Mouse (Mus musculus) neural tube, embryonic 10.5 days (tissue): ENCODE measurements around the gene 9330182L06Rik.
A peak's percentile ranks its signal among the peaks of the same experiment; 100 is the strongest.

Source experiments
- DNase-seq: peaks from one replicate; pipeline ENCODE4 v3.0.0-alpha.2; 2017; ENCODE audit warnings: low spot score; ENCODE audit errors: extremely low spot score

Gene 9330182L06Rik

GRCm38 (mm10) chr5:9265586-9266279, at the start of gene 9330182L06Rik:
9330182L06Rik (plus strand) TSS chr5:9266118.
- no peak for DNase-seq

DNA sequence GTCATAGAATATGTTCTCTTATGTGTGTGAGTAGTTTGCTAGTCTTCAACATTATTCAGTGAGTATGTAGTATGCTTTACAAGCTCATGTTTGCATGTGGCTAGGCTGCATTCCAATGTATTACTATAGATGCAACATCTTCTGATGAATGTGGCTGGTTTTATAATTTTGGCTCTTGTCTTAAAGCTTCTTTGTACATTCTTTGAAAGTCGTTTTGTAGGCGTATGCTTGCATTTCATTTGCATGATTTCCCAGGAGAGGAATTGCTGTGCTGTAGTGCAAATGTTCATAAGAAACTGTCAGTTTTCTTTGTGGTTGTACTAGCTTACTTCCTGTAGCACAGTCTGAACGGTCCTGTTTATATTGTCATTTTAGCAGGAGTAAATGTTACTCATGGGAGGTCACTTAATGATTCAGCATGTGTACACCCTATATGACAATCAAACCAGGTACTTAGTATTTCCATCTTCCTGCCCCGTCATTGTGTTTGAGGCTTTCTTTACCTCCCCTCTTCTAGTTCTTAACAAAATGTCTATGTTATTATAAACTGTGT, 38.4 kb upstream of the 9330182L06Rik start:
- DNase-seq: no peak

DNA sequence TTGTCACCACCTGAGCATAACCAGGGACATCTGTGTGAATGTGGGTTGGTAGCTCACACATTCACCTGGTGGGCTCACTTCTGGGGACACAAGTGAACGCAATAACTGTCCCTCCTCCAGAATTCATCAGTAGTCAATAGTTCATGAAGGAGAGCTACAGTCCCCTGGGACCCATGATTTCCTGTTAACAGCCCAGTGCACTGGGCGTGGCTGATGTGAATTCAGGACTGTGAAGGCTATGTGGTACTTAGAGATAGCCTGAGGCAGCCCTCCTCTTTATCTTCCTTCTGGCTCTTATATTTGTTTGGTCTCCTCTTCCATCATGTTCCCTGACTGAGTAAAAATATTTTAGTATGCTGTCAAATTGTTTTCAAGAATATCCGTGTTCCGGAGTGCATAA, 1.6 kb upstream of the 9330182L06Rik start:
- no peak for DNase-seq

DNA sequence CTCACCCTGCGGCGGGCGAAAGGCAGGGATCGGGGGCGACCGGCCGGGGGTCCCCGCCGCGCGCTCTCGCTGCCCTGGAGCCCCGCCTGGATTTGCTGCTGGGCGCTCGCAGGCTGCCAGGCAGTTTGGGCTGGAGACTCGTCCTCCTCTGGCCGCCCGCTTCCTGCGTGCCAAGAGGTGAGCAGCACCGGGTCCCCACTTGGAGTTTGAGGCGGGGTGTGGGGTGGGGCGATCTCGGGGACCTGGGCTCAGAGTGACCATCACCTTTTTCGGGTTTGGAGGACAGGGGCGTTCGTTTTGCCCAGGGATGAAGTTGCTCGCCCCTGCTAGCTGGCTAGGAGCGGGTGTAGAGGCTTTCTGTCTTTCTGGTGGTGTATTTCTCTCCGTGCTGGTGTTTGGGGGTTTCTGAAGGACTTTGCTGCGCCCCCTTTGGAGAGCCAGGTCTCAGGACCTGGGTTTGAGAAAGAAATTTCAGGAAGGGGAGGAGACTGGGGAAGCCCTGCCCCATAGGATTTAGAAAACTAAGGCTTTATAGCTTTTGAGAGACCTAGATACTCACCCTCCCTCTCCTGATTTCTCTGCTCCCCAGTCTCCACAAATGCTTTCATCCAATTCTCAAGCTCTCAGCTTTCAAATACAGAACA, 484 bp downstream of the 9330182L06Rik start:
- peak; percentile 78 for DNase-seq

- DNase-seq: no peak
These were observed 3.7 kb downstream of the 9330182L06Rik start for GRCm38 (mm10) chr5:9269666-9270065.

DNA sequence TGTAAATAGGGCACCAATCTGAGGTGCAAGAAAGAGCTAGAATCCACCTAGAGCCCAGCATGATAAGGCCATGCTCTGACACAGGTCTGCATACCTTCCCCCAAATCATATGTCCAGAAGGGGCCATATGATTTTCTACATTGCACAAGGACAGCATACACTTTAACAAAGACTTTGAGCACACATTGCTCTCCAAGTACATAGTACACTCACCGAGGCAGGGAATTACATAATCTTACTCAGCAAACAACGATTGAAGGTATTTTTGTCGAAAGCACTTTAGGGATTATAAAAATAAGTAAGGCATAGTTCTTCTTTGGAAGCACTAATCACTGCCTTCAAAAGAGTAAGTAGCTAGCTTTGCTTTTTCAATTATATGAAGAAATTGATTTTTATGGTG, 7.1 kb downstream of the 9330182L06Rik start:
- no peak for DNase-seq

DNA sequence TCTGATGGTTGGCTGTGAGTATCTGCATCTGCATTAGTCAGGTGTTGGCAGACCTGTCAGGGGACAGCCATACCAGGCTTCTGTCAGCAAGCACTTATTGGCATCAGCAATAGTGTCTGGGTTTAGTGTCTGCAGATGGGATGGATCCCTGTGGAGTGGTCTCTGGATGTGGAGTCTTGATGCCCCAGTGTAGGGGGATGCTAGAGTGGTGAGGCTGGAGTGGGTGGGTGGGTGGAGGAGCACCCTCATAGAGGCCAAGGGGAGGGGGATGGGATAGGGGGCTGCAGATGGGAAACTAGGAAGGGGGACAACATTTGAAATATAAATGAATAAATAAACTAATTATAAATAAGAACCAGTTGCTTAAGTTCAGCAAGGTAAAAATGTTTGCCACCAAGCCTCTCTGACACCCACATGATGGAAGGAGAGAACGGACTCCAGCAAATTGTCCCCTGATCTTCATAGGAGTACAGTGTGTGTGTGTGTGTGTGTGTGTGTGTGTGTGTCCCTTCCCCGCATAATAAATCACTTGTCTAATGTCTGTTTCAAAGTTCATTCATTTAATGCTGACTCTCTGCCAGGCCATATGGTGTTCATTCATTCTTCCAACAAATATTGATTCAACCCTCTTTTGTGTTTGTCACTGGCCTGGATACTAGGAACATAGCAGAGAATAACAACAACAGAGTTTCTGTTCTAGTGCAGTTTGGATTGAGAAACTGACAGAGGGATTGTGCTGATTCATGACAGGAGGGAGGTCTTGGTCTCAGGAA, 30.0 kb downstream of the 9330182L06Rik start:
- DNase-seq: no peak

GRCm38 (mm10) chr5:9296550-9296928, 30.6 kb downstream of the 9330182L06Rik start:
- no peak for DNase-seq

- DNase-seq: no peak
These were observed 60.9 kb downstream of the 9330182L06Rik start for GRCm38 (mm10) chr5:9326863-9327262.

- no peak for DNase-seq
These were observed 61.6 kb downstream of the 9330182L06Rik start for GRCm38 (mm10) chr5:9327528-9327927.

GRCm38 (mm10) chr5:9338756-9339510, 73.0 kb downstream of the 9330182L06Rik start:
- no peak for DNase-seq

DNA sequence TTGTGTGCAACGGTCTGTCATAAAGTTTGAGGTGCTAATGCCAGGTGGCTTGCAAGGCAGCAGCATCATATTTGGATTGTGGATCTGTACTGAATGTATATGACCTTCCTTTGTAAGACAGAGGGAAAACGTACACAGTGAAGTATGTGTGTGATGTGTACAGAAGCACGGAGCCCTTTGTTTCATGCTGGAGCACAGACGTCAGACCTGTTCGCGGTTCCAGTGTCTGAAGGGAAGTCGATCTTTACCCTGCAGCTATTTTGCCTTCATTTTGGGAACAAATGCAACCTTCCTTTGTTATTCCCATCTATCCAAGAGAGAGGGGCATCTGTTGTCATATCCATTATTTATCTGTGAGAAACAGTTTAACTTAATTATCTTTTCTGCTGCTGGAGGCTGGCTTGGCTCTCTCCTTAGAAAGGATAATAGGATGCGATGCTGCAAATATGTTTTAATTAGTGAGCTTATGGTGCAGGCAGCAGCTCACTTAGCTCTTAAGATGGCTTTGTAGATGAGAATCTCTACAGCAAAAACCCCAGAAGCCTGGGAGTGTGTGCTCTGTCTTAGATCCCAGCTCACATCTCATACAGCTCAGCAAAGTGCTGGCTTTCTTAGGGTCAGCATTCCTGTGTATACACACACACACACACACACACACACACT, 73.7 kb downstream of the 9330182L06Rik start:
- no peak for DNase-seq

- no peak for DNase-seq
These were observed 78.7 kb downstream of the 9330182L06Rik start for GRCm38 (mm10) chr5:9344581-9344980.

DNA sequence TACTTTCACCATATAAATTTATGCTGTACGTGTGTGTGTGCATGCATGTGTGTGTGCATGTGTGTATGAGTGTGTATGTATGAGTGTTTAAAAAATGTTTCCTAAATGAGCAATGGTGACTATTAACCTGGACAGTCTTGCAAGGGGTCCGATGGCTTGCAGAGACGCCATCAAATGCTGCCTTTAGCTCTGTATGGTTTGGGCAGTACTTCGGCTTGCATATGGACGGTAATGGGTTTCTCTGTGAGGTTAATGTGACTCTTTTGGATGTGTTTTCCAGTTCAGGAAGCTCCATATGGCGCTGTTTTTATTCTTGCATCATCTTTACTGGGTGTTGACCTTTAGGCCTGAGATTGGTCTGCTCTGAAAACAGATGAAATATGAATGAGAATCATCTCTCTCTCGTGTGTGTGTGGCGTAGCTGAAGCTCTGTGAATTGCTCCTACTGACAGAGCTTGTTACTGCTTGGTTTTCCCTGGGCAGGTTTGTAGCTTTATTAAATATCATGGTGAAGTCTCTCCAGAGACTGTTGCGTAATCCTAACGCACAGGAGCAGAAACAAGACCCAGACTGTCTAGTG, 79.2 kb downstream of the 9330182L06Rik start:
- DNase-seq: no peak

GRCm38 (mm10) chr5:9345625-9346024, 79.7 kb downstream of the 9330182L06Rik start:
- DNase-seq: no peak

DNA sequence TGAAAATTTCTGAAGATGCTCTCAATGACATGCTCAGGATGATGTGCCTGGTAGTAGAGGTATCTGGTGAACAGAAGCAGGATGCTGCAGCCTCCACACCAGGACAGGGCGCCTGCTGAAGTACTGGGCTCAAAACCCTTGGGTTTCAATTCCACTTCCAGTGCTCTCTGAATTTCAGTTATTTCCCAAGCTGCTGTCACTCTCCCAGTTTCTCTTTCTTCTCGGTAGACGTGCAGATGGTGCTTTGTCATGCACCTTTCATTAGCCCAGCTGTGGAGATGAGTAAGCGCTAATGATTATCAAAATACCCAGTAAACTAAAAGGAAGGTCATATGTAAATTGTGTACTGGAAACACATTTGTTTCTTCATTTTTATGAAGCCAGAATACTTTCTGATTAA, 80.6 kb downstream of the 9330182L06Rik start:
- DNase-seq: no peak

- no peak for DNase-seq
These were observed 86.2 kb downstream of the 9330182L06Rik start for GRCm38 (mm10) chr5:9352163-9352562.

GRCm38 (mm10) chr5:9352646-9353045, 86.7 kb downstream of the 9330182L06Rik start:
- no peak for DNase-seq

GRCm38 (mm10) chr5:9354257-9354656, 88.3 kb downstream of the 9330182L06Rik start:
- DNase-seq: no peak

DNA sequence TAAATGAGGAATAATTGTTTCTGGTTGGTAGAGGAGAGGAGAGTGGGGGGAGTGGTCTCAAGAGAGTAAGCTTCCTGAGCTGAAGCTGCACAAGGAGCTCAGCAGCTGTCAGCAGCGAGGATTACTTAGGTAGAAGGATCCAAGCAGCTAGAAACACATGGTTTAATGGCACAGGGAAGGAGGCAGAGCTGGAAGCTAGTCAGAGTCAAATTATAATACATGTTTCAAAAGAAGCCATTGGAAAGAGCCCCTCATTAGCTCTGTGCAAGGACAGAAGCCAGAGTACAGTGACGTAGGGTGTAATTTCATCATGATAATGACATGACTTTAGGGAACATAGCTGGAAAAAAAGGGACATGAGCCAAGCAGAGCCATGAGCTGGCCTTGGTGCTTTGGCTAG, 92.2 kb downstream of the 9330182L06Rik start:
- no peak for DNase-seq
